Mouse (Mus musculus) forebrain, embryonic 16.5 days (tissue): Measurements from ENCODE around the gene Tmem238l. TPM values are rescaled to one million over a fixed set of nuclear protein-coding genes. Genes with fewer than 3 reads are reported as not detected.

ENCODE experiments used
- ATAC-seq: fragments of 200-750 bp; cut with Nextera tagmentation; 2 replicates; pipeline ENCODE4 v1.8.0; 2017; ENCODE audit warnings: mild to moderate bottlenecking, moderate library complexity
- H3K27ac ChIP-seq: fragments of 300-500 bp; sonication (generic); 2 replicates; pipeline ENCODE4 v1.5.1; 2014; ENCODE audit warnings: low read length, control low read depth
- H3K27me3 ChIP-seq: fragments of 300-500 bp; sonication (generic); replicated peaks from 2 replicates; pipeline ENCODE4 v1.6.1; 2014; ENCODE audit warnings: low read length; ENCODE audit not compliant: control insufficient read depth, insufficient read depth
- H3K36me3 ChIP-seq: fragments of 300-500 bp; sonication (generic); 2 replicates; pipeline ENCODE4 v1.6.1; 2014; ENCODE audit not compliant: control insufficient read depth, insufficient read depth
- H3K4me1 ChIP-seq: fragments of 300-500 bp; sonication (generic); replicated peaks from 2 replicates; pipeline ENCODE4 v1.6.1; 2014; ENCODE audit warnings: low read length; ENCODE audit not compliant: control insufficient read depth, insufficient read depth
- H3K4me2 ChIP-seq: fragments of 300-500 bp; sonication (generic); 2 replicates; pipeline ENCODE4 v1.6.1; 2014; ENCODE audit warnings: mild to moderate bottlenecking, low read length, control low read depth
- H3K4me3 ChIP-seq: fragments of 300-500 bp; sonication (generic); replicated peaks from 2 replicates; pipeline ENCODE4 v1.5.1; 2014; ENCODE audit warnings: mild to moderate bottlenecking, low read length, control low read depth
- H3K9ac ChIP-seq: fragments of 300-500 bp; sonication (generic); replicated peaks from 2 replicates; pipeline ENCODE4 v1.6.1; 2014; ENCODE audit warnings: low read depth, low read length, control low read depth
- H3K9me3 ChIP-seq: fragments of 300-500 bp; sonication (generic); 2 replicates; pipeline ENCODE4 v1.6.1; 2016; ENCODE audit warnings: low read length; ENCODE audit not compliant: control insufficient read depth
- WGBS: fragments of 180-500 bp; shearing (Covaris S2); extraction: QIAGEN DNeasy Blood & Tissue Kit; methylation state at CpG from one replicate; pipeline ENCODE4 v1.1.7; 2014; 5-methylcytosine and 5-hydroxymethylcytosine counted together
- polyA plus RNA-seq: library from polyadenylated mRNA; unstranded; fragments of >200 nt; fragmentation: Nextera tagmentation; extraction: Ambion mirVana; gene quantifications from 2 replicates; pipeline ENCODE4 v1.2.1, GENCODE M21; 2015

The Tmem238l gene
- polyA plus RNA-seq, 1 experiment from 2014 or later = not detected

DNA sequence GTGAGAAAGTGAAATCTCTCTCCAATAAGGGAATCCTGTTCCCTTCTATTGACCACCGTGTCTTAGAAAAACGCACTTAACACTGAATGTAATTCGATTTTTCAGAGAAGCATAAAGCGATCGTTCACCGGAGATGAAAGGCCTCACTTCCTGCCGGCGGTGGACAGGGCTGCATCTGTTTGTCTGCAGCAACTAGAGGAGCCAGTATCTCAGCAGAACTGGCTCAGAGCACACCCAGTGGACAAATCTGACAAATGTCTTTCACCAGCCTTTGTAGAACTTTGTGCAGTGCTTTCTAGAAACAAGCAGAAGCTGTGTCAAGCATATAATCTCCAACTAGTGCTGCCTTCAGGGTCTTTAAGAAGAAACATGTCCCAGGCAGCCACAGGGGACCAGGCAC is 54.0 kb downstream of the Tmem238l start:
- H3K36me3 ChIP-seq = no peaks in the 10 kb centered on the region
- WGBS = 7% methylated on average over 8 of the region's 8 CpGs
- no peaks in the 10 kb centered on the region for H3K9me3 ChIP-seq
- H3K27me3 ChIP-seq = no peaks in the 10 kb centered on the region
- peaks cover 4% of the 10 kb centered on the region; the same call in 1 of the 2 replicates for H3K4me1 ChIP-seq
- no peak overlapping the region for H3K4me3 ChIP-seq
- peak; percentile 64; the same call in 1 of the 2 replicates for ATAC-seq
- no peak overlapping the region for H3K9ac ChIP-seq
- H3K27ac ChIP-seq = no peak overlapping the region
- no peak overlapping the region for H3K4me2 ChIP-seq

DNA sequence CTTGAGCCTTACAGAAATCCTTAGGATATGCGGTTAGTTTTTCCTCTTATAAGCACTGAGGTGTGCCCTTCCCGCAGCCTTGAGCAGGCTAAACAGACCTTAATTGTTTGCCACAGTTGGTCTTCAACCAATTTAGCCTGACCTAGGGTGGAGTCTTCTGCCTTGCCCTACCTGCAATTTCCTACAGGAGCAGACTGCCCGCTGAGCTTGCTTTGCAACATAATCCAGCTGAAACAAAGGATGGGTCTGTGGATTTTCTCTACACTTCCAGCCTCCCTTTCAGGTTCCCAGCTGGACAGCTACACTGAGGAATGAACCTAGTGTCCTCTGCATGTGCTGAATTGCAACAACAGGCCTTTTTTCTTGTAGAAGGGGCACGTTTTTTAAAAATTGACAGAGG is 55.2 kb downstream of the Tmem238l start:
- WGBS = 21% methylated on average over 4 of the region's 4 CpGs
- Histone ChIP-seq H3K9ac (no peak overlapping the region), H3K27ac (no peak overlapping the region), H3K27me3 (no peaks in the 10 kb centered on the region), H3K4me3 (no peak overlapping the region), H3K4me2 (no peak overlapping the region), H3K9me3 (no peaks in the 10 kb centered on the region), H3K36me3 (no peaks in the 10 kb centered on the region), H3K4me1 (peaks cover 4% of the 10 kb centered on the region; the same call in 1 of the 2 replicates)
- no peak for ATAC-seq

Other genes with a start within 250 kb of the Tmem238l start
- gene Pirt, start 44.7 kb upstream of the Tmem238l start, polyA plus RNA-seq = 0.15 and 0.36 TPM in 2 replicates
- 0.35 and 0.43 TPM in 2 replicates for gene Tmem220, start 68.5 kb downstream of the Tmem238l start, polyA plus RNA-seq
- gene Adprm, start 96.0 kb downstream of the Tmem238l start, polyA plus RNA-seq = 33.0 and 35.4 TPM in 2 replicates
- 12.7 and 14.3 TPM in 2 replicates for gene Sco1, start 96.0 kb downstream of the Tmem238l start, polyA plus RNA-seq
- gene Myh3, start 121.7 kb downstream of the Tmem238l start, polyA plus RNA-seq = 0.09 and 0.36 TPM in 2 replicates
- 0.05 TPM in 1 of 2 replicates, not detected in the other for gene Myh2, start 214.4 kb downstream of the Tmem238l start, polyA plus RNA-seq
- gene Myh1, start 243.4 kb downstream of the Tmem238l start, polyA plus RNA-seq = not detected in 2 replicates